Mouse (Mus musculus) heart, adult 18-20 months (tissue): ENCODE measurements around the gene A530064D06Rik. TPM values are rescaled to one million over a fixed set of nuclear protein-coding genes. Genes with fewer than 3 reads are reported as not detected.
"Not testable (repeated sequence)": the region's sequence is repeated elsewhere in the genome, so short reads cannot be mapped to it uniquely, and the experiment has no call there.

Source experiments
- DNase-seq, 2 experiments: peaks; one replicate each; pipeline ENCODE4 v3.0.0; 2021 to 2022; ENCODE audit warnings: mixed read lengths in 1 of 2
- long read RNA-seq, 2 experiments: library from polyadenylated mRNA; stranded (forward); transcript quantifications; one replicate each; pipeline ENCODE4 v2.0.0; 2021
- total RNA-seq, 2 experiments: library from RNA; stranded (reverse); gene quantifications; 2 replicates each; pipeline ENCODE4 v1.2.3; 2021

Gene A530064D06Rik
- not detected for total RNA-seq
- long read RNA-seq, experiment 1 = 0 reads
- long read RNA-seq, experiment 2 = 0 reads

DNA sequence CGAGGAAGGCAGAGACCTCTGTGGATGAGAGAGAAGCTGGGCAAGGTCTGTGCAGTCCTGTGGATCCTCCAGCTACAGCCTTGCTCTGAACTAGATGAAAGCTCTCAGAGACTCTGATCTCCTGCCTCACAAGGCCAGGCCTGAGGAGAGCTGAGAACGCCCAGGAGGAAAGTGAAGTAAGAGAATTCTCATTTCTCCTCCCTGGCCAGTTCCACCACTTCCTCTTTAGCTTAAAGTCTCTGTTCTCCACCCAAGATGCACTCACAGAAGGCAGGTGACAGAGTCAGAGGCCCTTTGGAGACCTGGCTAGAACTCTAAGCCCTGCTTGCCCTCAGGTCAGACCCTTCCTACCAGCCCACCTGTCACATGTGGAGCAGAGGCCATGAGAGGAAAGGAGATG, at the start of gene A530064D06Rik:
Gene A530064D06Rik, minus strand, starts transcription at position 173 of the 400 bp plus-strand sequence.
- not testable (repeated sequence) for DNase-seq

- no peak for DNase-seq
Observed at GRCm38 (mm10) chr17:48215429-48215828, 48.4 kb upstream of the A530064D06Rik start.

DNA sequence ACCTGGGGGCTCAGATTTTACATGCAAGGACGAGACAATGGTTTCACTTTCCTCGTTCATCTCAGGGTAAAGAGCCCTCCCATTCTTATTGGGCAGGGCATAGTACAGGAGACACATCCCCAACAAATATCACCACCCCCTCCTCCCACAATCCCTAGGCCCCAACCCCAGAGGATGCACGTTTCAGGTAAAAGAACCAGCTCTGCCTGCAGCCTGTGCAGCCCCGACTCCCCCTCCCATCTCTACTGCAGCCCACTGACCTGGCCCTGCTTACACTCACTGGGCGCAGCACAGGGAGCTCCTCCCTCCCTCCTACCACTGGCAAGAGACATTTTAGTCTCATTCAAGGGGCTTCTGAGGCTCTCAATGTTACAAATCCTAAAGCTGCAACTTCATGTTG, 46.4 kb upstream of the A530064D06Rik start:
- no peak for DNase-seq

DNA sequence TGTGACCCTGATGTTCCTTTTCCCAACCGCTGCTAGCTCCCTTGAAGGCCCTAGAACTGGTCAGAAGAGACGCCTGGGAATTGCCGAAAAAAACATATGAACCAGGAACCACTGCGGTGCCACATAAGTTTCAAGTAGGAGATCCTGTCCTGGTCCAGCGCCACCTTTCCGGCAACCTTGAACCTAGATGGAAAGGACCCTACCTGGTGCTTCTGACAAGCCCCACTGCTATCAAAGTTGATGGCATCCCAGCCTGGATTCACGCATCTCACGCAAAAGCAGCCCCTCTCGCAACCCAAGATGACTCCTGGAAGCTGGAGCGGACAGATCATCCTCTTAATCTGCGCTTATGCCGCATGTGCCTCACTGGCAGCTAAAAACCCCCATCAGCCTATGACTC, 45.5 kb upstream of the A530064D06Rik start:
- no peak for DNase-seq

DNA sequence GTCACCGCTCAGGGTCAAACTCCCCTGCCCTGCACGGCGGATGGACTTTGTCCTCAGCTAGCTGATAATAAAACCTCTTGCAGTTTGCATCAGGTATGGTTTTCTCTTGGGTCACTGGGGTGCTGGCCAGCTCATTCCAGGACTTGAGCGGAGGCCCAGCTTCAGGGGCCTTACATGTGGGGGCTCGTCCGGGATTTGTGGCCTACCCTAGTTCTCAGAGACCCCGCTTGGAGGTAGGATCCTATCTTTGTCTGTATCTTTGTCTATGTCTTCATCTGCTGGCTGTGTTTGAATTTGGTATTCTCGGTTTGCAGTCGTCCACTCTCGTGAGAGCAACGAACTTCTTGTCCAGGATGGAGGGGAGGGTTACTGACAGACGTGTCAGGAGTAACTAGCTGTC, 36.0 kb upstream of the A530064D06Rik start:
- DNase-seq = no peak

GRCm38 (mm10) chr17:48192366-48192765, 25.3 kb upstream of the A530064D06Rik start:
- no peak for DNase-seq

DNA sequence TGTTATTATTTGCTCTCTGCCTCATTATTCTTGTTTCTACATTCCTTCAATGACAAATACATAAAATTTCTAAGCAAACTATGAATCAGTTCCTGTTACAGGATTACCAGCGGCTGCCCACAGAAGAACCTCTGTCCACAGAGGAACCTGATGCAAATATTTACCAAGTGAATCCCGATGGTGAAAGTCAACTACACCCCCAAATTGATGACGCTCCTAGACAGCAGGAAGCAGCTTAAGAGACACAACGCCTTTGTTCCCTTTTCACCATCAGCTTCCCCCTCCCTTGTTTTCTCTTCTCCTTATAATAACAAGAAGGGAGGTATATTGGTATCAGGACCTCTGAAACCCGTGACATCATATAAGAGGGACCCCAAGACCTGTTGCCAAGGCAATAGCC, 18.2 kb upstream of the A530064D06Rik start:
- no peak for DNase-seq

DNA sequence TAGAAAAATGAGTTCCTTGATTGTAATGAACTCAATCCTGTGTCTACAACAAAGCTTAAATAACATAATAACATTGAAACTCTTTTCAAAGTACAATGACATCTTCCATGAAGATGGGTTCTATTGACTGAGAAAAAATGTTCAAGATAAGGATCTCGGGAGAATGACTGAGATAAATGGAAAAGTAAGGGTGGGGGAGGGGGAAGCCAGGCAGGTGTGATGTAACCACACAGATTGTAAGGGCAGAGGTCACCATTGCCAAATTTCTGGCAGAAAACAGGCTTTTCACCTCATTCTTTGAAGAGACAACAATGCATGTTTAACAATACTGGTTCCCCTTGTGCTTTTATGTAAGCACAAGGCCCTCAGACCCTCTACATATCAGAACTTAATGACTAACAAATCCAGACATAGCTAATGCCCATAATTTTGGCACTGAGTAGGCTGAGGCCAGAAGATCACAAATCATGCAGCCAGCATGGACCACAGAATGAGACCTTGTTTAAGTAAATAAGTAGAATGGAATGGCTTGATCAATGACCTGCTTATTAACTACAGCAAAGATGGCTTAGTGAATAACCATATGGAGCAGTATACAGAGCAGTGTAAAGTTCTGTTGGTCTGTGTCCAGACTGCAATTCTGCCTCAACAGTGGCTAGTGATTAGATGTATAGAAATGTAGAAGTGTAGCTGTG, 9.5 kb downstream of the A530064D06Rik start:
- no peak for DNase-seq

GRCm38 (mm10) chr17:48146120-48146519, 21.0 kb downstream of the A530064D06Rik start, which contains the start of gene 9830107B12Rik:
9830107B12Rik (minus strand) TSS chr17:48146268.
- DNase-seq = no peak

DNA sequence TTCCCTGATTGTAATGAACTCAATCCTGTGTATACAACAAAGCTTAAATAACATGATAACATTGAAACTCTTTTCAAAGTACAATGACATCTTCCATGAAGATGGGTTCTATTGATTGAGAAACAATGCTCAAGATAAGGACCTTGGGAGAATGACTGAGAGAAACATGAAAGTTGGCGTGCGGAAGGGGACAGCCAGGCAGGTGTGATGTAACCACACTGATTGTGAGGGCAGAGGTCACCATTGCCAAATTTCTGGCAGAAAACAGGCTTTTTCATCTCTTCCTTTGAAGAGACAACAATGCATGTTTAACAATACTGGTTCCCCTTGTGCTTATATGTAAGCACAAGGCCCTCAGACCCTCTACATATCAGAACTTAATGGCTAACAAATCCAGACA, 34.3 kb downstream of the A530064D06Rik start:
- no peak for DNase-seq

GRCm38 (mm10) chr17:48120456-48120855, 46.6 kb downstream of the A530064D06Rik start:
- DNase-seq = no peak

DNA sequence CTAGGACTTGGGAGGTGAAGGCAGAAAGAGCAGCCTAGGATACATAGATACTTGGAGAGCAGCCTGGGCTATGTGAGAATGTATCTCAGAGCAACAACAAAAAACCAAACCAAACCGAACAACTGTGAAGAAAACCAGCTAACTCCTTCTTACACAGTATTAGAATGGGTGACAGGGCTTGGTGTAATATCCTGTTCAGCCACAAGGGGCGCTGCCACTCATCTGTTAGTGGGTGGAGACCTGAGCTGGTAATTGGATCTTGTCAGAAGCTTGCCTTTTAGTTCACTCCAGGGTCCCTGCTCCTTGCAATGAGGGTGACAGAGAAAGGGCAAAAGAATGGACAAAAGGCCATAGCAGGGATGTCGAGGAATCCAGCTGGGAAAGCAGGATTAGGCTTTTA, 47.4 kb downstream of the A530064D06Rik start:
- peak; percentile 60 to 88 for DNase-seq

DNA sequence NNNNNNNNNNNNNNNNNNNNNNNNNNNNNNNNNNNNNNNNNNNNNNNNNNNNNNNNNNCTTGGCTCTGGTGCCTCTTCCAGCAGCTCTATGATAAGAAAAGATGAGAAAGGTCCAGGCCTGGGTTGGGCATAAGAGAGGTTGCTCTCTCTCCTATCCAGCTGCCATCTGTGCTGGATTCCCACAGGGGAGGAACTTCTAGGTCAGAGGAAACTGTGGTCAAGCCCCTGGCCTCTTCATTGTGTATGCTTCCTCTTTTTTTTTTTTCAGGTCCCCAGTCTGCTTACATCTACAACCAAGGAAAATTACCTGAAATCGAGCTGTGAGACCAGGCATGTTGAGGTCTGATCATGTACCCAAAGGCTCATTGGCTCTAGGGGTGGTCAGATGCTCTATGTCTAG, 48.5 kb downstream of the A530064D06Rik start:
- no peak for DNase-seq

- peak in 1 of 2 experiments; percentile 57 for DNase-seq
Observed at GRCm38 (mm10) chr17:48110547-48111287, 56.4 kb downstream of the A530064D06Rik start.

DNA sequence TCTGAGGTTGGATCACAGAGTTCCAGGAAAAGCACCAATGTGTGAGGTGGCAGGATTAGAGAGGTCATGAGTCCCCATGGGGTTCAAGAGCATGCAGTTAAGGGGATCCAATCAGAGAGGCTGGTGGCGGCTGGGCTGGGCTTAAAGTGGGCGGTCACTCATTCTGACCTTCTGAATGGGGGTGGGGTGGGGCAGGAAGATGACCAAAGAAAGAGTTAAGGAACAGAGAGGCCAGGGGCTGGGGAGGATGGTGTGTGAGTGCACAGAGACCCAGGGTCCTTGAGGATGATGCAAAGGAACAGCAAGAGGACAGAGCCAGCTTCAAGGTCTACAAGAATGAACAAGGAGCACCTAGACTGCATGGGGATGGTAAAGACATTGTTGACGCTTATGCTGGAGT, 58.6 kb downstream of the A530064D06Rik start:
- no peak for DNase-seq

GRCm38 (mm10) chr17:48107862-48108261, 59.2 kb downstream of the A530064D06Rik start:
- no peak for DNase-seq

GRCm38 (mm10) chr17:48107333-48107732, 59.7 kb downstream of the A530064D06Rik start:
- no peak for DNase-seq

GRCm38 (mm10) chr17:48100441-48101417, 66.3 kb downstream of the A530064D06Rik start:
- peak; percentile 82 to 88 for DNase-seq

- no peak for DNase-seq
Observed at GRCm38 (mm10) chr17:48099312-48099711, 67.8 kb downstream of the A530064D06Rik start.
